Mouse (Mus musculus) kidney, postnatal 0 days (tissue): ENCODE results near the gene Elovl2. TPM values are rescaled to one million over a fixed set of nuclear protein-coding genes. Genes with fewer than 3 reads are reported as not detected.
A peak's percentile ranks its signal among the peaks of the same experiment; 100 is the strongest.

ENCODE experiments used
- ATAC-seq: fragments of 200-750 bp; cut with Nextera tagmentation; replicated peaks from 2 replicates; pipeline ENCODE4 v1.8.0; 2017; ENCODE audit warnings: low read depth, moderate number of reproducible peaks, moderate TSS enrichment, moderate library complexity; ENCODE audit not compliant: low FRiP score
- DNase-seq: peaks from one replicate; pipeline ENCODE4 v3.0.0-alpha.2; 2016; ENCODE audit warnings: low spot score
- H3K27ac ChIP-seq: fragments of 300-500 bp; sonication (generic); 2 replicates; pipeline ENCODE4 v1.5.1; 2014; ENCODE audit warnings: mild to moderate bottlenecking
- H3K27me3 ChIP-seq: fragments of 300-500 bp; sonication (generic); 2 replicates; pipeline ENCODE4 v1.6.1; 2014; ENCODE audit warnings: low read length, mixed read lengths; ENCODE audit not compliant: insufficient read depth
- H3K36me3 ChIP-seq: fragments of 300-500 bp; sonication (generic); 2 replicates; pipeline ENCODE4 v1.6.1; 2014; ENCODE audit warnings: low read length, mixed read lengths; ENCODE audit not compliant: insufficient read depth
- H3K4me1 ChIP-seq: fragments of 300-500 bp; sonication (generic); replicated peaks from 2 replicates; pipeline ENCODE4 v1.6.1; 2014; ENCODE audit warnings: antibody characterized with exemption, low read length, mixed read lengths; ENCODE audit not compliant: insufficient read depth
- H3K4me2 ChIP-seq: fragments of 300-500 bp; sonication (generic); 2 replicates; pipeline ENCODE4 v1.6.1; 2014; ENCODE audit warnings: mild to moderate bottlenecking, low read length, moderate library complexity, mixed read lengths
- H3K4me3 ChIP-seq: fragments of 300-500 bp; sonication (generic); replicated peaks from 2 replicates; pipeline ENCODE4 v1.5.1; 2014; ENCODE audit warnings: low read depth, low read length
- H3K9ac ChIP-seq: fragments of 300-500 bp; sonication (generic); 2 replicates; pipeline ENCODE4 v1.6.1; 2014; ENCODE audit warnings: low read depth, low read length
- H3K9me3 ChIP-seq: fragments of 300-500 bp; sonication (generic); replicated peaks from 2 replicates; pipeline ENCODE4 v1.6.1; 2016; ENCODE audit warnings: low read length, inconsistent platforms, mixed read lengths
- CTCF ChIP-seq: IDR thresholded peaks from 2 replicates; pipeline ENCODE4 v1.5.1; 2016; ENCODE audit warnings: antibody characterized with exemption, low read depth, mild to moderate bottlenecking, moderate library complexity
- WGBS: fragments of 180-500 bp; shearing (Covaris S2); extraction: QIAGEN DNeasy Blood & Tissue Kit; methylation state at CpG from one replicate; pipeline ENCODE4 v1.1.7; 2014; 5-methylcytosine and 5-hydroxymethylcytosine counted together
- polyA plus RNA-seq: library from polyadenylated mRNA; unstranded; fragments of >200 nt; fragmentation: Nextera tagmentation; extraction: Ambion mirVana; gene quantifications from 2 replicates; pipeline ENCODE4 v1.2.1, GENCODE M21; 2015

Elovl2 gene
- polyA plus RNA-seq, 1 experiment from 2014 or later = 19.4 TPM

DNA sequence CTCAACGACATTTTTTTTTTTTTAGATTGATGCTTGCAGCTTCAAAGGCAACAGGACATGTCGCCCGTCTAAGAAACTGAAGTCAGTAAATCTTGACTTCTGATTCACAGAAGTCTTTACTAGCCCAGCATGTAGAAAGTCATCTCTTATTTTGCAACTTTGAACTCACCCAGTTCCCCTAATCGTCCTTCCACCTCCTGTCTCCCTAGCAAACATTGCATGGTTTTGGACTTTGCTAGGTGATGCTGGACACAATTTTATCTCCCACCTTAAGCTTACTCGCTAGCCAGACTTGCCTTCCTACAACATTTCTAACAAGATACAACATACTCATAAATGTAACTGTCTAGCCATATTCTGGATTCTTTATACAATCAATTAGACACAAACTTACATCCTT lies 7.9 kb upstream of the Elovl2 start:
- no peak for DNase-seq
- 85% methylated on average over 5 of the region's 5 CpGs for WGBS
- no peaks in the 10 kb centered on the region for H3K9me3 ChIP-seq

DNA sequence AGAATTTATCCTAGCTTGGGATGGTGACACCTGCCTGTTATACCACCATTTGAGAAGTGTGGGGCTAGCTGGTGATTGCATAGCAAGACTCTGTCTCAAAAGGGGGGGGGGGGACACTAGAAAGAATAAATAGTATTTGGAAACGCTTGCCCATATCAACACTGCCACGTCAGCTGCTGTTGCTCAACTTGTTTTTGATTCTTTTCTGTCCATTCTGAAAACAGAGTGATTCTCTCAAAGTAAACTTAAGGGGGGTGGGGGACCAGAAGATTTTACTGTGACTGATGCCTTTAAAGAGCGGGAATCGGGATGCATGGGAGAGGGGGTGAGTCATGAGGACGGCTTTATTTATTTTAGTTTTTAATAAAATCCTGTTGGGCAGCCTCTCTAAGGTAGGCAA lies 6.3 kb upstream of the Elovl2 start:
- no peaks in the 10 kb centered on the region for H3K4me1 ChIP-seq
- H3K9ac ChIP-seq = no peak overlapping the region
- H3K4me3 ChIP-seq = no peak overlapping the region
- DNase-seq = no peak
- no peak overlapping the region for H3K27ac ChIP-seq
- 77% methylated on average over 5 of the region's 5 CpGs for WGBS
- no peak for TF ChIP-seq CTCF
- H3K27me3 ChIP-seq = no peaks in the 10 kb centered on the region
- ATAC-seq = no peak
- no peaks in the 10 kb centered on the region for H3K36me3 ChIP-seq
- H3K9me3 ChIP-seq = no peaks in the 10 kb centered on the region
- H3K4me2 ChIP-seq = no peak overlapping the region

More for the DNA sequence above, 7.9 kb upstream of the Elovl2 start:
- Histone ChIP-seq H3K4me2 (no peak overlapping the region), H3K4me1 (no peaks in the 10 kb centered on the region), H3K9ac (no peak overlapping the region), H3K4me3 (no peak overlapping the region), H3K27ac (no peak overlapping the region), H3K27me3 (no peaks in the 10 kb centered on the region), H3K36me3 (no peaks in the 10 kb centered on the region)
- no peak for ATAC-seq
- no peak for TF ChIP-seq CTCF

DNA sequence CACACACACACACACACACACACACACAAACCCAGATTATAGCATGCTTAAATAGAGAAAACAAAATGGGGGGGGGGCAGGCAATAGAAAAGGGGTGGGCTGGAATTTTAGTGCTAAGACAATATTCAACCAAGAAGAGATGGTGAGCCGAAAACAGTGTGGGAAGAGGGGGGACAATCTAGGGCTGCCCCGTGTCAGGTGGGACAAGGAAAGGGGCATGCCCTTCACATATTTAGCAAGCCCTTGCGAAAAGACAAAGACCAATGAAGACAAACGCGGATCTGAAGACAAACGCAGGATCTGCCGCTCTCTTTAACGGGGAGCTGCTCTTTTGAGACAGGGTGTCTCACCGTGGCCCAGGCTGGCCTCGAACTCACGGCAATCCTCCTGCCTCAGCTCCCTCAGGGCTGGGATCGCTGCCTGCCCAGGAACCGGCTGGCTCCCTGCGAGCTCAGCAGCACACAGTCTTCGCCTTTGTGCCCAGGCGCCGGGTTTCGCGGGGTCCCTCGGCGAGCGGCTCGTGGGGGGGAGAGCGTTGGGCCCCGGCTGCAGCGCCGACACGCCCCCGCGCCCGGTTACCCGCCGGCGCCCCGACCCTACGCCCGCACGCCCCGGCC lies 410 bp downstream of the Elovl2 start:
- Histone ChIP-seq H3K4me2 (peak overlapping the region; percentile 72), H3K9me3 (0 out of 2 replicates have a peak, but pooled peaks cover 4% of the 10 kb centered on the region), H3K27me3 (no peaks in the 10 kb centered on the region), H3K4me3 (peak overlapping the region; percentile 58), H3K27ac (no peak overlapping the region), H3K36me3 (no peaks in the 10 kb centered on the region), H3K4me1 (no peaks in the 10 kb centered on the region), H3K9ac (peak overlapping the region; percentile 55)
- ATAC-seq (0 out of 2 replicates have a peak, but pooled peaks have one; percentile 20), DNase-seq (no peak)
- no peak for TF ChIP-seq CTCF
- 2% methylated on average over 36 of the region's 39 CpGs for WGBS

DNA sequence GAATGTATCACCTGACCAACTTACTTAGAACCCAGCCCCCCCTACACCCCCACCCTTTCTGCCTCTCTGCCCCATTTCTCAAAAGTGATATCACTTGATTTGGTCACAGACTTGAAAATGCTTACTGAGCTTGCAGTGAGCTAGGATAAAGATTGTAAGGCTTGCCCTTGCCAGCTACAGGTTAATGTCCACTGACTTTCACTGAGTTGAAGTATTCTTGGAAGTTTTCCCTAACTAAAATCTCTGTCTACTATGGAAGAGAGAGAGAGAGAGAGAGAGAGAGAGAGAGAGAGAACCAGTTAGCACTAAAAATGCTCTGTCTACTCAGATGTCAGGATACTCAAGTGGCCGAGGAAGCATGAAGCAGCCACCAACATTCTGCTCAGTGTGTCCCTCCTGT lies 1.1 kb downstream of the Elovl2 start:
- H3K36me3 ChIP-seq = no peaks in the 10 kb centered on the region
- H3K9me3 ChIP-seq = 0 out of 2 replicates have a peak, but pooled peaks cover 4% of the 10 kb centered on the region
- no peak for TF ChIP-seq CTCF
- no peaks in the 10 kb centered on the region for H3K27me3 ChIP-seq
- no peak overlapping the region for H3K4me3 ChIP-seq
- 9% methylated on average over 1 of the region's 1 CpGs for WGBS
- H3K4me1 ChIP-seq = no peaks in the 10 kb centered on the region
- H3K27ac ChIP-seq = no peak overlapping the region
- ATAC-seq = no peak
- H3K9ac ChIP-seq = no peak overlapping the region
- peak overlapping the region; percentile 72; the same call in 1 of the 2 replicates for H3K4me2 ChIP-seq
- DNase-seq = peak; percentile 37

DNA sequence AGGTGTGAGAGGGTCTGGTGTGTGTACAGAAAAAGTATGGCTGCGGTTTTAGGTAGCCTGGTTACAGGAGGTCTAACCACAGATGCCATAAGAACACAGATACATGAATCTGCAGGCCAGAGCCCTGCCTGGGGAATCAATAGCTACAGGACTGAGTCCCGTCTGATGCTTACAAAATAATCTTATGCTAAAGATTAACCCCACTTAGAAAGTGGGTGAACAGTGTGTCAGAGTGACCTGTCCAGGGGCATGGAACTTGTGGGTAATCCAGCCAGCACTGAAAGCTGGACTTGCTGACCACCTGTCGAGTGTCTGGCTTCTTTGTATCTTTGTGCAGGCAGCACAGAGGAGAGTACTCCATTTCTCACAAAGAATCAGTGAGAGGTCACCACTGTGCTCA lies 4.0 kb downstream of the Elovl2 start:
- no peak for ATAC-seq
- WGBS = 65% methylated on average over 3 of the region's 3 CpGs
- no peak overlapping the region for H3K27ac ChIP-seq
- no peak overlapping the region for H3K4me3 ChIP-seq
- H3K4me1 ChIP-seq = 0 out of 2 replicates have a peak, but pooled peaks cover 4% of the 10 kb centered on the region
- H3K9me3 ChIP-seq = 0 out of 2 replicates have a peak, but pooled peaks cover 4% of the 10 kb centered on the region
- no peak overlapping the region for H3K4me2 ChIP-seq
- H3K36me3 ChIP-seq = no peaks in the 10 kb centered on the region
- DNase-seq = no peak
- no peak overlapping the region for H3K9ac ChIP-seq
- H3K27me3 ChIP-seq = no peaks in the 10 kb centered on the region
- TF ChIP-seq CTCF = no peak

DNA sequence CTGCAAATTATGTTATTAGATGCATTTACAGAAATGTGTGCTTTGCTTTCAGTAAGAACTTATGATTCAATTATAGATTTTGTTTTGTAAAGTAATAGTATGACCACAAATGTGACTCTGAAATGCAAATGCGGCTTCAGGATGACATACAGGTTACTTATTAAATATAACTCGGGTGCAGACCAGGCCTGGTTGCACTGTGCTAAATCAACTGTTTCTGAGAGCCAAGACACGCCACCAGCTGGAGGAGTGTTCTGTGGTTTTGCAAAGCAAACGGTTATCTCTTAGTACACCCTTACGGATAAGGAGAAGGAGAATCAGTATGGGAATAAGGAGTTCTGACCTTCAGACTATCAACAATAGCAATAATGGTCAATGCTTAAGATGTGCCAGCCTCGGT lies 4.5 kb downstream of the Elovl2 start:
- Histone ChIP-seq H3K27me3 (no peaks in the 10 kb centered on the region), H3K27ac (no peak overlapping the region), H3K9ac (no peak overlapping the region), H3K36me3 (no peaks in the 10 kb centered on the region), H3K4me3 (no peak overlapping the region), H3K4me1 (0 out of 2 replicates have a peak, but pooled peaks cover 4% of the 10 kb centered on the region), H3K4me2 (no peak overlapping the region), H3K9me3 (0 out of 2 replicates have a peak, but pooled peaks cover under 1% of the 10 kb centered on the region)
- 61% methylated on average over 6 of the region's 6 CpGs for WGBS
- DNase-seq = no peak
- ATAC-seq = no peak
- no peak for TF ChIP-seq CTCF
